Mouse (Mus musculus) ES-Bruce4 (cell line): Measurements from ENCODE around the gene Tbc1d7. TPM values are rescaled to one million over a fixed set of nuclear protein-coding genes. Genes with fewer than 3 reads are reported as not detected.

Source experiments
- H3K27ac ChIP-seq: 2 replicates; pipeline ENCODE4 v1.5.1; 2012; ENCODE audit warnings: low read length, inconsistent platforms; ENCODE audit not compliant: insufficient read depth
- H3K27me3 ChIP-seq: 2 replicates; pipeline ENCODE4 v1.6.1; 2012; ENCODE audit warnings: mild to moderate bottlenecking, low read length, inconsistent platforms; ENCODE audit not compliant: control insufficient read depth, poor library complexity, insufficient read depth, severe bottlenecking
- H3K36me3 ChIP-seq: 2 replicates; pipeline ENCODE4 v1.6.1; 2012; ENCODE audit warnings: inconsistent platforms, mild to moderate bottlenecking, low read length, moderate library complexity; ENCODE audit not compliant: control insufficient read depth, poor library complexity, insufficient read depth, severe bottlenecking
- H3K4me1 ChIP-seq: one replicate; pipeline ENCODE4 v1.8.1; 2011; ENCODE audit warnings: low read length; ENCODE audit not compliant: control insufficient read depth, insufficient read depth
- H3K4me3 ChIP-seq: 2 replicates; pipeline ENCODE4 v1.5.1; 2011; ENCODE audit warnings: low read depth, mild to moderate bottlenecking, low read length
- H3K9ac ChIP-seq: 2 replicates; pipeline ENCODE4 v1.6.1; 2012; ENCODE audit warnings: low read depth, mild to moderate bottlenecking, inconsistent platforms; ENCODE audit not compliant: poor library complexity, severe bottlenecking
- H3K9me3 ChIP-seq: replicated peaks from 2 replicates; pipeline ENCODE4 v1.6.1; 2012; ENCODE audit warnings: mild to moderate bottlenecking, low read length, inconsistent platforms; ENCODE audit not compliant: control insufficient read depth, poor library complexity, insufficient read depth, severe bottlenecking
- CTCF ChIP-seq: IDR thresholded peaks from one replicate; pipeline ENCODE4 v1.8.1; 2011; ENCODE audit warnings: low read depth, low read length
- EP300 ChIP-seq: IDR thresholded peaks from 2 replicates; pipeline ENCODE4 v1.6.1; 2011; ENCODE audit warnings: low read depth, low read length; ENCODE audit not compliant: insufficient read depth
- POLR2A ChIP-seq: IDR thresholded peaks from one replicate; pipeline ENCODE4 v1.8.1; 2011; ENCODE audit warnings: low read length; ENCODE audit not compliant: insufficient read depth
- polyA plus RNA-seq: library from polyadenylated mRNA; stranded (reverse); fragments of >200 nt; gene quantifications from 2 replicates; pipeline ENCODE4 v1.2.4, GENCODE M21; 2011; ENCODE audit warnings: low read depth; ENCODE audit not compliant: missing spikeins, insufficient read depth, insufficient read length

Gene Tbc1d7
- 26.4 and 28.1 TPM in 2 replicates for polyA plus RNA-seq

- Histone ChIP-seq H3K36me3 (no peaks in the 10 kb centered on the region), H3K4me3 (peak within 1 kb of the TSS; percentile 89), H3K27ac (0 out of 2 replicates have a peak within 1 kb of the TSS, but pooled peaks have one; percentile 4), H3K27me3 (no peaks in the 10 kb centered on the region), H3K9ac (peak within 1 kb of the TSS; percentile 63), H3K9me3 (no peaks in the 10 kb centered on the region), H3K4me1 (no peaks in the 10 kb centered on the region)
- 0 out of 2 replicates have a peak, but pooled peaks have one; percentile 20 for TF ChIP-seq EP300
- no peak for TF ChIP-seq CTCF
- peak; percentile 74 for TF ChIP-seq POLR2A
Measured at GRCm38 (mm10) chr13:43171020-43171710, at the start of gene Tbc1d7. TSS of gene Tbc1d7 (minus strand) at chr13:43171501.

DNA sequence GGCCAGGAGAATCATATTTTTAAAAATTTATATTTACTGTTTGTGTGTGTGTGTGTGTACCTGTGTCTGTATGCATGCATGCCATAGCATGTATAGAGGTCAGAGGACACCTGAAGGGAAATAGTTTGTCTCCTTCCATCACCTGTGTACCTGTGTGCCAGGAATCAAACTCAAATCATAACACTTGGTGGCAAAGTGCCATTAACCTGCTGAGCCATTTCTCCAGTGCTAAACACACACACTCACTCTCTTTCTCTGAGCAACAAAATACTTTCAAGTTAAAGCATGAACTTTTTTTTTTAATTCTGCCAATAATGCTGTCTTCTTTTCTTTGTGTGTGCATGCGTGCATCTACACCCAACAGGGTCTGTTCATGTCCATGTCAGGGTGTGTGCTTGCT, 49.3 kb upstream of the Tbc1d7 start:
- Histone ChIP-seq H3K36me3 (no peaks in the 10 kb centered on the region), H3K4me1 (peaks cover 8% of the 10 kb centered on the region), H3K9me3 (no peaks in the 10 kb centered on the region), H3K27ac (no peak overlapping the region), H3K4me3 (no peak overlapping the region), H3K27me3 (no peaks in the 10 kb centered on the region), H3K9ac (no peak overlapping the region)
- no peak for TF ChIP-seq CTCF

- no peak overlapping the region for H3K4me3 ChIP-seq
- H3K9ac ChIP-seq, result no peak overlapping the region
- H3K27me3 ChIP-seq, result no peaks in the 10 kb centered on the region
- TF ChIP-seq CTCF, result no peak
- H3K4me1 ChIP-seq, result peaks cover 8% of the 10 kb centered on the region
- H3K36me3 ChIP-seq, result no peaks in the 10 kb centered on the region
- H3K9me3 ChIP-seq, result no peaks in the 10 kb centered on the region
- H3K27ac ChIP-seq, result no peak overlapping the region
Measured at GRCm38 (mm10) chr13:43218764-43219163, 47.5 kb upstream of the Tbc1d7 start.

- Histone ChIP-seq H3K4me3 (no peak overlapping the region), H3K27me3 (no peaks in the 10 kb centered on the region), H3K36me3 (no peaks in the 10 kb centered on the region), H3K9me3 (no peaks in the 10 kb centered on the region), H3K4me1 (peaks cover 8% of the 10 kb centered on the region), H3K9ac (no peak overlapping the region), H3K27ac (no peak overlapping the region)
- TF ChIP-seq CTCF (no peak), POLR2A (no peak), EP300 (no peak)
Measured at GRCm38 (mm10) chr13:43218284-43218683, 47.0 kb upstream of the Tbc1d7 start.

- TF ChIP-seq CTCF (no peak), POLR2A (no peak), EP300 (no peak)
- Histone ChIP-seq H3K4me3 (no peak overlapping the region), H3K4me1 (peaks cover 8% of the 10 kb centered on the region), H3K9ac (no peak overlapping the region), H3K9me3 (no peaks in the 10 kb centered on the region), H3K27me3 (no peaks in the 10 kb centered on the region), H3K27ac (no peak overlapping the region), H3K36me3 (no peaks in the 10 kb centered on the region)
Measured at GRCm38 (mm10) chr13:43217686-43218085, 46.4 kb upstream of the Tbc1d7 start.

- Histone ChIP-seq H3K36me3 (no peaks in the 10 kb centered on the region), H3K27me3 (no peaks in the 10 kb centered on the region), H3K9ac (no peak overlapping the region), H3K4me1 (peaks cover 8% of the 10 kb centered on the region), H3K27ac (no peak overlapping the region), H3K4me3 (no peak overlapping the region), H3K9me3 (no peaks in the 10 kb centered on the region)
- TF ChIP-seq POLR2A (no peak), CTCF (no peak)
Measured at GRCm38 (mm10) chr13:43217059-43217458, 45.8 kb upstream of the Tbc1d7 start.
